Mouse (Mus musculus): Measurements from ENCODE around the gene Stx18. TPM values are rescaled to one million over a fixed set of nuclear protein-coding genes. Genes with fewer than 3 reads are reported as not detected.

Gene Stx18
- 10 to 100 TPM; 33.3 to 34.1 TPM for total RNA-seq (2021)
- long read RNA-seq, transcript Stx18-207 (10 exons, 900 nt), result minor isoform, 7 of 48 reads
- long read RNA-seq, transcript Stx18-203 (11 exons, 3,002 nt), result major isoform, 27 of 48 reads
- long read RNA-seq, partial matches to known transcripts, result 1 of 48 reads
- long read RNA-seq, other reads (novel, unspliced or antisense), result 9 of 48 reads

GRCm38 (mm10) chr5:38038710-38039592, at the start of gene Stx18:
Gene Stx18, plus strand, starts transcription at chr5:38038742.
- DNase-seq (ENCODE audit: low spot score in 2 of 2), result peak; percentile 91 to 92

- DNase-seq (ENCODE audit: low spot score in 2 of 2), result no peak
Observed at GRCm38 (mm10) chr5:37992346-37992745, 46.2 kb upstream of the Stx18 start.

GRCm38 (mm10) chr5:37998805-37999204, 39.7 kb upstream of the Stx18 start:
- no peak for DNase-seq (ENCODE audit: low spot score in 2 of 2)

GRCm38 (mm10) chr5:38002573-38002972, 36.0 kb upstream of the Stx18 start:
- no peak for DNase-seq (ENCODE audit: low spot score in 2 of 2)

- no peak for DNase-seq (ENCODE audit: low spot score in 2 of 2)
Observed at GRCm38 (mm10) chr5:38004746-38005145, 33.8 kb upstream of the Stx18 start.

GRCm38 (mm10) chr5:38006415-38007347, 31.9 kb upstream of the Stx18 start:
- DNase-seq (ENCODE audit: low spot score in 2 of 2), result no peak

GRCm38 (mm10) chr5:38009071-38009470, 29.5 kb upstream of the Stx18 start:
- DNase-seq (ENCODE audit: low spot score in 2 of 2), result no peak

- DNase-seq (ENCODE audit: low spot score in 2 of 2), result no peak
Observed at GRCm38 (mm10) chr5:38014916-38015315, 23.6 kb upstream of the Stx18 start.

- DNase-seq (ENCODE audit: low spot score in 2 of 2), result no peak
Observed at GRCm38 (mm10) chr5:38016945-38017344, 21.6 kb upstream of the Stx18 start.

- DNase-seq (ENCODE audit: low spot score in 2 of 2), result no peak
Observed at GRCm38 (mm10) chr5:38027656-38028055, 10.9 kb upstream of the Stx18 start.

GRCm38 (mm10) chr5:38038274-38038673, 268 bp upstream of the Stx18 start:
- peak in 1 of 2 experiments; percentile 29 for DNase-seq (ENCODE audit: low spot score in 2 of 2)

- no peak for DNase-seq (ENCODE audit: low spot score in 2 of 2)
Observed at GRCm38 (mm10) chr5:38039796-38040195, 1.3 kb downstream of the Stx18 start.

- DNase-seq (ENCODE audit: low spot score in 2 of 2), result no peak
Observed at GRCm38 (mm10) chr5:38044923-38045322, 6.4 kb downstream of the Stx18 start.

GRCm38 (mm10) chr5:38048177-38048576, 9.6 kb downstream of the Stx18 start:
- no peak for DNase-seq (ENCODE audit: low spot score in 2 of 2)

- DNase-seq (ENCODE audit: low spot score in 2 of 2), result no peak
Observed at GRCm38 (mm10) chr5:38061051-38061450, 22.5 kb downstream of the Stx18 start.

- no peak for DNase-seq (ENCODE audit: low spot score in 2 of 2)
Observed at GRCm38 (mm10) chr5:38062709-38063108, 24.2 kb downstream of the Stx18 start.

- no peak for DNase-seq (ENCODE audit: low spot score in 2 of 2)
Observed at GRCm38 (mm10) chr5:38063339-38063738, 24.8 kb downstream of the Stx18 start.

- DNase-seq (ENCODE audit: low spot score in 2 of 2), result no peak
Observed at GRCm38 (mm10) chr5:38064043-38064575, 25.6 kb downstream of the Stx18 start.

GRCm38 (mm10) chr5:38064701-38065100, 26.2 kb downstream of the Stx18 start:
- no peak for DNase-seq (ENCODE audit: low spot score in 2 of 2)

GRCm38 (mm10) chr5:38065454-38065853, 26.9 kb downstream of the Stx18 start:
- DNase-seq (ENCODE audit: low spot score in 2 of 2), result no peak

GRCm38 (mm10) chr5:38066606-38067005, 28.1 kb downstream of the Stx18 start:
- no peak for DNase-seq (ENCODE audit: low spot score in 2 of 2)
